Mouse (Mus musculus) ES-E14 (cell line): ENCODE results near the gene Faap20.

Source experiments
- CHD2 ChIP-seq: IDR thresholded peaks from 2 replicates; pipeline ENCODE4 v1.6.1; 2014; ENCODE audit warnings: mild to moderate bottlenecking, low read depth, low read length, inconsistent platforms
- HCFC1 ChIP-seq: IDR thresholded peaks from 2 replicates; pipeline ENCODE4 v1.6.1; 2012; ENCODE audit warnings: low read length, inconsistent platforms, borderline replicate concordance; ENCODE audit not compliant: insufficient read depth

DNA sequence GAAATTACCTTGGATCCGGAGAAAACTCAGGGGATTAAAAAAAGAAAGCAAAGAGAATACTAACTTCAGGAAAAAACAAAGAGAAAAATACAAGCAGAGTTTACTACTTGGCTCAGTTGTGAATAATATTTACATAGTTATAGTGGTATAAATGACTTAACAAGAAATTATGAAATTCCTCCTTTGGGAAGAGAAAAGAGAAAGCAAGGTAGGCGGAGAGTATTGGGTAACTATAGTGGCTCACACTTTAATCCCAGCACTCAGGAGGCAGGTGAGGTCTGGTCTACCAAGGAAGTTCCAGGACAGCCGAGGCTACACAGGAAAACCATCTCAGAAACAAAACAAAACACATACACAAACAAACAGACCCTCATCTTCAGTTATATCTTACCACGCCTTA is 21.6 kb upstream of the Faap20 start:
- no peak for TF ChIP-seq HCFC1
- no peak for TF ChIP-seq CHD2
